Mouse (Mus musculus) forebrain, embryonic 14.5 days (tissue): ENCODE data around the gene Pip5k1b. TPM values are rescaled to one million over a fixed set of nuclear protein-coding genes. Genes with fewer than 3 reads are reported as not detected.

ENCODE experiments used
- ATAC-seq: fragments of 200-750 bp; cut with Nextera tagmentation; 2 replicates; pipeline ENCODE4 v1.8.0; 2017; ENCODE audit warnings: mild to moderate bottlenecking, moderate library complexity
- DNase-seq: peaks from one replicate; pipeline ENCODE4 v3.0.0-alpha.2; 2015; ENCODE audit warnings: low spot score
- H3K27ac ChIP-seq: fragments of 300-500 bp; sonication (generic); 2 replicates; pipeline ENCODE4 v1.5.1; 2014; ENCODE audit warnings: low read depth, mild to moderate bottlenecking, control low read depth, low read length, moderate library complexity
- H3K27me3 ChIP-seq: fragments of 300-500 bp; sonication (generic); replicated peaks from 2 replicates; pipeline ENCODE4 v1.6.1; 2014; ENCODE audit warnings: low read length, control low read depth, mixed read lengths; ENCODE audit not compliant: control insufficient read depth, insufficient read depth
- H3K36me3 ChIP-seq: fragments of 300-500 bp; sonication (generic); 2 replicates; pipeline ENCODE4 v1.6.1; 2014; ENCODE audit warnings: low read length, control low read depth; ENCODE audit not compliant: control insufficient read depth, insufficient read depth
- H3K4me1 ChIP-seq: fragments of 300-500 bp; sonication (generic); 2 replicates; pipeline ENCODE4 v1.6.1; 2014; ENCODE audit warnings: antibody characterized with exemption, low read length, control low read depth; ENCODE audit not compliant: control insufficient read depth, insufficient read depth
- H3K4me2 ChIP-seq: fragments of 300-500 bp; sonication (generic); 2 replicates; pipeline ENCODE4 v1.6.1; 2014; ENCODE audit warnings: mild to moderate bottlenecking, control low read depth, low read length
- H3K4me3 ChIP-seq: fragments of 300-500 bp; sonication (generic); 2 replicates; pipeline ENCODE4 v1.5.1; 2014; ENCODE audit warnings: low read depth, low read length, control low read depth
- H3K9ac ChIP-seq: fragments of 300-500 bp; sonication (generic); 2 replicates; pipeline ENCODE4 v1.6.1; 2014; ENCODE audit warnings: mild to moderate bottlenecking, low read length, control low read depth, moderate library complexity
- H3K9me3 ChIP-seq: fragments of 300-500 bp; sonication (generic); replicated peaks from 2 replicates; pipeline ENCODE4 v1.6.1; 2016; ENCODE audit warnings: low read length, control low read depth, mixed read lengths; ENCODE audit not compliant: control insufficient read depth
- WGBS: fragments of 180-500 bp; shearing (Covaris S2); extraction: QIAGEN DNeasy Blood & Tissue Kit; methylation state at CpG from one replicate; pipeline ENCODE4 v1.1.7; 2014; 5-methylcytosine and 5-hydroxymethylcytosine counted together
- polyA plus RNA-seq: library from polyadenylated mRNA; unstranded; fragments of >200 nt; fragmentation: Nextera tagmentation; extraction: Ambion mirVana; gene quantifications from 2 replicates; pipeline ENCODE4 v1.2.1, GENCODE M21; 2014

Gene Pip5k1b
- polyA plus RNA-seq, 1 experiment from 2014 or later = 2.1 TPM

DNA sequence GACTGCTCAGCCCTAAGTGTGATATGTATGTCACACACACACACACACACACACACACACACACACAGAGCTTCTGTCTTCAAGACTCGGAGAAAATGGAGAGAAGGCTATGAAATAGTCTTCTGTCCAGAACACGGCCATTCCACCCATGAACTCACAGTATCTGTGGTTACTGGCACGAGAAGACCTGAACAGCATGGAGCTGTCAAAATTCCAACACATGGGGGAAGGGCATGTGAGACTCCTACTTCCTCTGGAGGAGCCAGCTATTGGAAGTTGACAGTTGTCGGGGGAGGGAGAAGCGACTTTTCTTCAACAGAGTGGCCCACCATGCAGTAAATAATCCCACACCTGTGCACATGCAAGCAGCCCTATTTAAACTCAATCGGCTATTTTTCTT lies 121.4 kb downstream of the Pip5k1b start:
- H3K4me2 ChIP-seq = no peak overlapping the region
- no peak overlapping the region for H3K27ac ChIP-seq
- H3K36me3 ChIP-seq = no peaks in the 10 kb centered on the region
- no peaks in the 10 kb centered on the region for H3K4me1 ChIP-seq
- ATAC-seq (no peak), DNase-seq (no peak)
- no peak overlapping the region for H3K9ac ChIP-seq
- no peaks in the 10 kb centered on the region for H3K9me3 ChIP-seq
- no peaks in the 10 kb centered on the region for H3K27me3 ChIP-seq
- WGBS = 82% methylated on average over 6 of the region's 6 CpGs
- no peak overlapping the region for H3K4me3 ChIP-seq

DNA sequence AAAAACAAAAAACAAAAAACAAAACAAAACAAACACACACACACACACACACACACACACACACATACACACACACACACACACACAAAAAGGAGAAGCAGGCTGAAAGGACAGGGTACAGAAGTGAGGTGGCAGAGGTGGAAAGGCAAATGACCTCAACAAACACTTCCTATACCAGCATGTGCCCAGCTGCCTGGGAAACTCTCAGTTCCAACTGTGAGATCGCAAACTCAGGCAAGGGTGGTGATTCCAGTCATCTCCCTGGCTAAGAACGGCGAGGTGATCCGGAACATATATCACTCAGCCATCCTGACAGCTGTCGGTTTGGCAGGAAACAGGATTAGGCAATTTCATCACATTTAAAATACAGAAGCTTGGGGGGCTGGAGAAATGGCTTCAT lies 123.2 kb downstream of the Pip5k1b start:
- Histone ChIP-seq H3K27me3 (no peaks in the 10 kb centered on the region), H3K9me3 (no peaks in the 10 kb centered on the region), H3K4me1 (no peaks in the 10 kb centered on the region), H3K27ac (no peak overlapping the region), H3K36me3 (no peaks in the 10 kb centered on the region), H3K4me3 (no peak overlapping the region), H3K9ac (no peak overlapping the region), H3K4me2 (no peak overlapping the region)
- ATAC-seq = no peak
- WGBS = 80% methylated on average over 5 of the region's 5 CpGs
- DNase-seq = no peak

DNA sequence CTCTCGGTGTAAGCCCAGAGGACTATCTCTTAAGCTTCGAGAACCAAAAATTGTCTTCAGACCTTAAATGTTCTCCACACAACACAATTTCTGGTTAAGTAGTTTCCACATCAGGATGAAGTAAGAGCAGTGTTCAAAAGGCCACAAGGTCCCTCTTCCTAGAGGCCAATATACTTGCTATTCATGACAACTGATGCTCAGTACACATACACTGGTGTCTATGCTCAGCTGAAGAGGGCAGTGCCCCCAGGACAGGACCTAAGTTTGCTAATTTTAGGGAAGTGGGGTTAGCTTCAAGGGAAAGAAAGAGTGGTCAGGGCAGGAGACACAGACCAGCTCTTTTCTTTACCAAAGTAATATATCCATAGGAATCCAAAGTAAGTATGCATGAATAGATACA lies 124.3 kb downstream of the Pip5k1b start:
- Histone ChIP-seq H3K9me3 (no peaks in the 10 kb centered on the region), H3K4me3 (no peak overlapping the region), H3K36me3 (no peaks in the 10 kb centered on the region), H3K27me3 (no peaks in the 10 kb centered on the region), H3K4me1 (no peaks in the 10 kb centered on the region), H3K27ac (no peak overlapping the region), H3K9ac (no peak overlapping the region), H3K4me2 (no peak overlapping the region)
- ATAC-seq (no peak), DNase-seq (no peak)
- 91% methylated on average over 2 of the region's 2 CpGs for WGBS

DNA sequence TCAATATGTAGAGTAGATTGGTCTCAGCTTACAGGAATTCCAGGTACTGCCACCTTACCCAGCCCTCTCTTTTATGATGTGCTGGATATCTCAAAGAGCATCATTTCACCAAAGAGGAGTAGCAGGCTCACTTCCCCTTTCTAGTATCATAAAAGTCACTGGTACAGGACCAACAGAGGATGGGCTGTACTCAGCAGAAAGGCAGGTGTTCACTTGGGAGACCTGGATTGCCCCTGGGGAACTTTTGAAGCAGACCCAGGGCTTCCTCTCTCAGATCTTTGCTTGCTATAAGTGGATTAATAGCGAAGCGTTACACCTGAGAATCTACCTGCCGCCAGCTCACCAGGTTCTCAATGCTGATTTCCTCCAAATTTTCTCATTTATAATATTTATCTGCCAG lies 127.7 kb downstream of the Pip5k1b start:
- WGBS = 84% methylated on average over 3 of the region's 3 CpGs
- Histone ChIP-seq H3K9me3 (no peaks in the 10 kb centered on the region), H3K27ac (no peak overlapping the region), H3K4me1 (no peaks in the 10 kb centered on the region), H3K27me3 (no peaks in the 10 kb centered on the region), H3K4me2 (no peak overlapping the region), H3K9ac (no peak overlapping the region), H3K36me3 (no peaks in the 10 kb centered on the region), H3K4me3 (no peak overlapping the region)
- no peak for ATAC-seq
- no peak for DNase-seq

DNA sequence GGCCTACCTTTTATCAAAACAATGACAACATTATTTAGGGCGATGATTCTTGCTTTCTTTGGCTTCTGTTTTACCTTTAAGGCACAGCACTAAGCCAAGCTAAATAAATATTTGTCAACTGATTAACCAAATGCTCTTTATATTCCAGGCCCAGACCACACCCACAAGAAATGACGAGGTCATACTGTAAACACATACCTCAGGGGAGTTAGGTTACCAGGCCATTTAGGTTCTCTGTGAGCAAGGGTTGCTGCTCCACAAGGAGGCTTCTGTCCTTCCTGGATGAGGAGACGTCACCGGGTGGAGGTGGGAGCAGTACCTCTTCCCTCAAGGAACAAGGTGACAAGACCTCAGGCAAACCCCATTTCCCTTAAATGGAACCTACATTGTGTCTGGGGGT lies 128.4 kb downstream of the Pip5k1b start:
- H3K9me3 ChIP-seq = no peaks in the 10 kb centered on the region
- no peak overlapping the region for H3K27ac ChIP-seq
- DNase-seq (no peak), ATAC-seq (no peak)
- no peaks in the 10 kb centered on the region for H3K4me1 ChIP-seq
- 78% methylated on average over 4 of the region's 4 CpGs for WGBS
- no peak overlapping the region for H3K4me2 ChIP-seq
- no peaks in the 10 kb centered on the region for H3K27me3 ChIP-seq
- no peak overlapping the region for H3K9ac ChIP-seq
- no peak overlapping the region for H3K4me3 ChIP-seq
- H3K36me3 ChIP-seq = no peaks in the 10 kb centered on the region

DNA sequence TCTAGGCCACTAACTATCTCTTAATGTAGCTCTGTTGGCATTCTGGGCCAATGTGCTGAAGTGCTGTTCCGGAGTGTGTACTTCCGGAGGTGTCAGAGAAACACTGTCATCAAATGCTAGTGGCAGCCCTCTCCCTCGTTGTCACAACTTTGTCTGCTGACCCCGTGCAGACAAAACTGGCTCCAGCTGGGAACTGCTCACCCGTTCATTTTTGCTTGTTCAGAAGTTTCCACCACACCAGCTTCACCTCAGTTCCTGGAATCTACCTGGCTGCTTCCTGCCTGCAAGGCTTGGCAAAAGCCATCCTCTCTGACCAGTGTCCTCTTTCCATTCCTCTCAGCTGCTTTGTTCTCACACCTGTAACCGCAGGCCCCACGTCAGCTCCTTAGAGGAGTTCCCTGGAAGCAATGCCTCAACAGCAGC lies 128.9 kb downstream of the Pip5k1b start:
- Histone ChIP-seq H3K27me3 (no peaks in the 10 kb centered on the region), H3K4me3 (no peak overlapping the region), H3K9ac (no peak overlapping the region), H3K4me2 (no peak overlapping the region), H3K27ac (no peak overlapping the region), H3K36me3 (no peaks in the 10 kb centered on the region), H3K9me3 (no peaks in the 10 kb centered on the region), H3K4me1 (no peaks in the 10 kb centered on the region)
- DNase-seq = no peak
- ATAC-seq = no peak
- 86% methylated on average over 7 of the region's 7 CpGs for WGBS

DNA sequence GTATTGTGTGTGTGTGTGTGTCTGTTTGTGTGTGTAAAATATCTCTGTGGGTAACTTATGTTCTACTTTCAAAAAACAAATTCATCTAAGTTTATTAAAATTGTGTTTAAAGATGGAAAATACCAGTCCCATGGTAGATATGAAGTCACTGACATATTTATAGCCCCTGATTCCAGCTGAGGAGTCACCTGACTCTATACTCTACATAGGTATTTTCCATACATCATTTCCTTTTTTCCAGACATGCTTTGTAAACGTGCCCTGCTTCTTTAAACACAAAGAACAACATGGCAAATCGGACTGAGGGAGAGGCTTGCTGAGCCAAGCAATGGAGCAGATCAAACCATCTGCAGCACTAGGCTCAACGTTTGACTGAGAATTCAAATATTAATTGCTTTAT lies 137.6 kb downstream of the Pip5k1b start:
- Histone ChIP-seq H3K4me2 (no peak overlapping the region), H3K4me3 (no peak overlapping the region), H3K4me1 (no peaks in the 10 kb centered on the region), H3K9me3 (no peaks in the 10 kb centered on the region), H3K27me3 (no peaks in the 10 kb centered on the region), H3K9ac (no peak overlapping the region), H3K36me3 (no peaks in the 10 kb centered on the region), H3K27ac (no peak overlapping the region)
- ATAC-seq = no peak
- 67% methylated on average over 3 of the region's 3 CpGs for WGBS
- DNase-seq = no peak

DNA sequence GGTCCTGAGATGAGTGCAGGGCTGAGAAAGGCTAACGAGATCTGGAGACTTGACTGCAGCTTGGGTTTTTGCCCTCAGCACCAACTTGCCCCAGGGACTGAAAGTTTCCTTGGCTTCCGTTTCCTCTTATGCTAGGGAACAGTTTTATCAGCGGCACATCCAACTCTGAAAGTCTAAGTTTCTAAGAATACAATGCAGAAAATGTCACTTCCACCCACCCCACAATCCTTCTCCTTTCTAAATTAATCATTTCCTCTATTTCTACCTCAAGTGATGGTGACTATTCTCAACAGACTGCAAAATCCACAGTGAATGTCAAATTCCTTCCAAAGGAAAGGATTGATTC lies 138.0 kb downstream of the Pip5k1b start:
- H3K36me3 ChIP-seq = no peaks in the 10 kb centered on the region
- H3K4me2 ChIP-seq = no peak overlapping the region
- H3K4me3 ChIP-seq = no peak overlapping the region
- WGBS = 93% methylated on average over 3 of the region's 3 CpGs
- H3K27me3 ChIP-seq = no peaks in the 10 kb centered on the region
- ATAC-seq = no peak
- H3K27ac ChIP-seq = no peak overlapping the region
- DNase-seq = no peak
- no peaks in the 10 kb centered on the region for H3K9me3 ChIP-seq
- H3K9ac ChIP-seq = no peak overlapping the region
- H3K4me1 ChIP-seq = no peaks in the 10 kb centered on the region

DNA sequence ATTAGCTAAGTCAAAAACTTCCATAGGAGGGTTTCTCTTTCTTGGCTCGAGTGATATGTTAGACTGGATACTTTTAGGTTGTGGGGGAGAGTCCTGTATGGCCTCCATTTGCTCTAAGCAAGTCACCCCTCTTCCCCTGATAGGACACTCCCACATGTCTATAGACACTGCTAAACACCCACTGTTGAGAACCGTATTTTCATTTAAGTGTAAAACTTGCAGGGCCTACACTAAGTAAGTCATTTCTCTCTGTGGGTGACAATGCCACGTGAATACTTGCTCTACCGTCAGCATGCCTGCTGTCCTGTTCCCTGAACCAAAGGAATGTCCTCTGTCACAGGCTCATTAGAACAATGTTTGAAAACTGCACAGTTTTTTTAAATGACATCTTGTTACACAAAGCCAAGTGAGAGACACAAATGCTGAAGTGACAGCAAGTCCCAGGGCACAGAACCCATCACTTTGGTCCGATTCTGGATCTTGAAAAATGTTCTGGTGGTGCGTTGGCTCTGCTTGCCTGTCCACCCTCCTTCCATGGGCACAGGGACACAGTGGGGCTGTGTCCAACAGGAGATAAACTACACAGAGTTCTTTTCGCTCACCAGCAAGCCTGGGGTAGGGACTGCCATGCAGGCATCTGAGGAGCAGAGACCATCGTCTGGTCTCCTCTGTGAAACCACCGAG lies 138.6 kb downstream of the Pip5k1b start:
- ATAC-seq = no peak
- Histone ChIP-seq H3K4me1 (no peaks in the 10 kb centered on the region), H3K27me3 (no peaks in the 10 kb centered on the region), H3K4me2 (no peak overlapping the region), H3K9me3 (no peaks in the 10 kb centered on the region), H3K36me3 (no peaks in the 10 kb centered on the region), H3K27ac (no peak overlapping the region), H3K4me3 (no peak overlapping the region), H3K9ac (no peak overlapping the region)
- DNase-seq = no peak
- 85% methylated on average over 9 of the region's 9 CpGs for WGBS
